Mouse (Mus musculus) spleen, postnatal 14 days (tissue): ENCODE results near the gene Dicer1.
"Not testable (repeated sequence)": the region's sequence is repeated elsewhere in the genome, so short reads cannot be mapped to it uniquely, and the experiment has no call there.

Source experiments
- DNase-seq, 2 experiments: peaks; one replicate each; pipeline ENCODE4 v3.0.0; 2021 to 2022; ENCODE audit warnings: low spot score in 2 of 2

Gene Dicer1

DNA sequence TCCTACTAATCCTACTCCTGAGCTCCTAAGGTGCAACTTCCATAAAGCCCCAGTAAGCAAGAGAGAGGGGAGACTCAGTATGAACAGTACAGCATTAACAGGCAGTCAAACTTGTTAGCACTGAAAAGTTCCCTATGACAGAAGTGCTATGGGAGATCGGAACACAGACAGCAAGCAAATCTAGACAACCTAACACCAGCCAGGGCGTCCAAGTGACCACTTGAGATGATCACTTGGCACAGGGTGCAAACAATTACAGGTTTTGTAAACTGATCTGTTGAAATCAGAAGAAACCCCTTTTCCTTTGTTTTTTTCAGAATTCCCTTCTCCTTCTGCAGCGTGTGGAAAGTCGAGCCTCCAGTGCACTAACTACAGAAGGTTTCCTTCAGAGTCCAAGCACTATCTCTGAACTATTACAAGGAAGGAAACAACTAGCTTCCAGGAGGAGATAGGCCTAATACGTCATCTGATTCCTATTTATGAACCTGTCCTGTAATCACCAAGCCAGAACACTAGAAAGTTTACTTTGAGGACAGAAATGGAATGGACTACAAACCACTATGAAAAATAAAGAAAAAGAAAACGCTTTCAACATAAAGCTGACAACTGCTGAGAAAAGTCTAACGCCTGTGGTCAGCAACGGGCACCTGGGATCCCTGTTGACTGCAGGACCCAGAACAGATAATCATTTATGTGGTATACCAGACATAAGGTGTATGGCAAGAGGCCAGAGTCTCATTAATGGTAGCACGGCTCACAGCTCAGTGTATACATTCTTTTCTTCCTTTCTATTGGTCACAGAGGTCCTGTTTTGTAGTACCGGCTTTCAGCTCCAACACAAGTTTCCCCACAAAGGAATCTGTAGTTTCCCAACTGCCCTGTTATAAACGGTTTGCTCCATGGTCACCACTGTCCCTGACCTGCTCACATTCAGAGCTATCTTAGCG lies 10.6 kb downstream of the Dicer1 start:
- no peak for DNase-seq

DNA sequence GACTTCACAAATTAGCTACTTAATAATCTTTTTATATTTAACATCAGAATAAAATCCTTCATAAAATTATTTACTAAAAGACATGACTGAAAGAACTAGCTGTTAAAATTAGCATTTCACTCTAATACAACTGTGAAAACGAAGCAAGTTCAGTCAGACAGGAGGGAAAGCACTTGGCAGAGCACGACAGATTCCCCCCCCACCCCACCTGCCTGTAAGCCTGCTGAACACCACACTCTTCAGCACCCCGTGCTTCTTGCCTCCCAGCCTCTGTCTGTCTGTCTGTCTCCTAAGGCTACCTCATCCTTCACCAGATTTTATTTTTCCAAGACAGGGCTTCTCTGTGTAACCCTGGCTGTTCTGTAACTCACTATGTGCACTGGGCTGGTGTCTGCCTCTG lies 12.8 kb downstream of the Dicer1 start:
- no peak for DNase-seq

DNA sequence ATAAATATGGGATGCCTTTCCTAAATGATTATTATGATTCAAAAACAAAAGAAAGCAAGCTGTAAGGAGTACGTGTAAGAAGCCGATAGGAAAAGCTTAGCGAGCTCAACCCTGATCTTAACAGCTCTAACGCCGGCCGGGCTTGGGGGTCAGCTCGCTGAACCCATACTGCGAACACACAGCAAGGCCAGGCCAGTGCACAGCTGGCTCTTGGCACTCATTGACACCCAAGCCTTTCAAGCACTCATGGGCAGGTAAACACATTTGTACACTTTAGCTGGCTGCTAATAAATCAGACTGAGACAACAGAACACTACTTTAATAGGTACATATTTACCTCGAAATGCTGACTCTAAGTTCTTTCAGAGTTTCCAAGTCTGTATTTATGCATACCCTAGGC lies 13.3 kb downstream of the Dicer1 start:
- no peak for DNase-seq

DNA sequence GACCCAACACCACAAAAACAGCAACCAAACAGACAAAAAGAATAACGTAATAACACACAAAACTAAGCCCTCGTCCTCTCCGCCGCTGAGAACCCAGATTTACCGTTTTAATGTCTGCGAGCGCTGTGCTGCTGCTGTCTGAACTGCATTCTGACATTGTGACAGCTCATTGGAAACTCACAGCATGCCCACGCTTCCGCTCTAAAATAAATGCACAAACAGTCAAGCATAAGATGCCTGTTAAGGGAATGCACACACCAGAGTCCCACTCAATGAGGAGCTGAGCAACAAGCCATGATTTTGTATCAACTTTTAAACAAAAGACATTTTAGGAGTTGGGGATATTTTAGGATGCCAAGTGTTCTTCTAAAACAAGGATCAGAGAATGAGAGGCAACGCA lies 14.1 kb downstream of the Dicer1 start:
- no peak for DNase-seq

DNA sequence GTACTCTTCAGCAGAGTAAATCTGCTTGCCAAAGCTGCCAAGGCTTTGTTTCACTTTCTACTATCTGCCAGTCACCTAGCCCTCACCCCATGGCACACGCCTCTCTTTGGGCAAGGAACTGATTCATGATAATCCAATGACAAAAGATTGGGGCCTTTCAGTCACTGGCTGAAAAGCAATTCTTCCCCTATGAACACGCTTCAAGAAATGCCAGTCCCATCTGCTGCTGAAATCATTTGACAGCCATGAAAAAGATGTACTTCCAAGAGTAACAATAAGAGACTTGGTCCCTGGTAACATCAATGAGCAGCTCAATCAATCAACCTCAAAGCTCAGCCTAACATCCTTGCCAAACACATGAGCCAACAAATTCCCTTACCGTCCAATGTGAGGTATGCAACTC lies 15.8 kb downstream of the Dicer1 start:
- no peak for DNase-seq

DNA sequence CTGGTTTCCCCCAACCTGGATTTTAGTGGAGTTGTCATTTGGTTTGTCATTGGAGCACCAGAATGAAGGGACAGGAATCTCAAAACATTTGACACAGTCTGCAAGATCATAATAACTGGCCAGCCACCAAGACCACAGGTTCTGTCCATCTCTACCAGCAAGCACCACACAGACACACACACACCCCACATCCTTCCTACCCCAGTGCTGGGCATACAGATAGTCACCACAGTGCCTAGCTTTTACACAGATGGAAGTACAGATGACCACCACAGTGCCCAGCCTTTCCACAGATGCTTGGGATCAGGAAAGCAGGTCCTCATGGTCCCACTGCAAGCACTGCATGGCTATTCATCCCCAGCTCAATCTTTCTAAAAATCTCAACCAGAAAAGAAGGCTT lies 18.6 kb downstream of the Dicer1 start:
- no peak for DNase-seq

DNA sequence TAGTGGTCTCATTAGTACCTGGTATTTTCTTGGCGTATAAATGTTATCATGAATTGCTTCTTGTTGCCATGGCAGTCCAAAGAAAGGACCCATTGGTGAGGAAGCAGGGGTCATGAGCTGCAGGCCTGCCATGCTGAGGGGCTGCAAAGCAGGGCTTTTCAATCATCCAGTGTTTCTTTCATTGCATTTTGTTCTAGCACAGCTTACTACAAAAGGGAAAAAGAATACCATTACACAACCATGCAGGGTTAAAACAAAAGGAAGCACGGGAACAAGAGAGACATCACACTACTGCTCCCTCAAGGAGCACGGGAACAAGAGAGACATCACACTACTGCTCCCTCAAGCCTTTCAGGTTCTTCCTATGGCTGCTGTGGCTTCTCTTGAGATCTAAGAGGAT lies 20.0 kb downstream of the Dicer1 start:
- DNase-seq, result no peak

DNA sequence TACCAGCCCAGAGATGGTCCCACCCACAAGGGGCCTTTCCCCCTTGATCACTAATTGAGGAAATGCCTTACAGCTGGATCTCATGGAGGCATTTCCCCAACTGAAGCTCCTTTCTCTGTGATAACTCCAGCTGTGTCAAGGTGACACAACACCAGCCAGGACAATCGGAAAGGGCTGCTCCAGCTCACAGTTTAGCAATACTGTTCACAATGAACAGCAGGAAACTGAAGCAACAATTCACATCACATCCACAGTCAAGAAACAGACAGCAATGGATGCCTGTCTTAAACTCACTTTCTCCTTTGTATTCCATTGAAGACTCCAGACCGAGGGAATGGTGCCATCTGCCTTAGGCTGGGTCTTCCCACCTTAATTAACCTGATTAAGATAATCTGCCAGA lies 25.3 kb downstream of the Dicer1 start:
- DNase-seq, result not testable (repeated sequence)

DNA sequence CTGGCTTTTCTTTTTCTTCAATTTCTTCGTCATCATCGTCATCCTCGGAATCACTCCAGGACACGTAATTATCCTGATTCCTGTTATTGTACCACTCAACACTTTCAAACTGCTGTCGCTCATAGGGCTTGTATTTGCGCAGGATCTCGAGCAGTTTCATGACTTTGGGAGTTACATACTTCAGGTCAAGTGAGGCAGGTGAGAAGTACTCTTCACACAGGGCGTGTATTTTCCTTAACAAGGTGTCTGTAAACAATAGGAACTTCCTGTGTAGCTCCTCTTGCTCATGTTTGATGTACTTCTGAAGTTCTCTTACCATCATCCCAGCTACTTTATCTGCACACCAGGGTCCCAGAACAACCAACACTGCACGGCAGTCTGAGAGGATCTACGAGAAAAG lies 29.7 kb downstream of the Dicer1 start:
- no peak for DNase-seq

DNA sequence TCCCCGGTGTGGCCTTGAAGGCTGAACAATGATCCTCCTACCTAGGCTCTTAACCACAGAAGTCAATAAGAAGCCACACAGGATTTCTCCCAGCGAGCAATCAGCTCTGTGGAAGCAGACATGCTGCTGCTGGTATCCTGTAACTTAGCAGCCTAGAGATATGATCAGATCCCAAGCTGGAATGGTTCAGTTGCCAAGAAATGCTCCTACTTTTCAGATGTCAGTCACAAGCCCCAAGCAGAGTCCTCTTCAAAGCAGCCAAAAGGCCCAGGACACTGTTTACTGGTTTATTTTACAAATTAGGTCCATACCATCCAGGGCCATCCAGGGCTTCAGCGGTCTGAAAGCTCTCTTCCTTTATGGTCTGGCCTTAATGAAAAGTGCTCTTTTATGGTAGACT lies 30.7 kb downstream of the Dicer1 start:
- no peak for DNase-seq

DNA sequence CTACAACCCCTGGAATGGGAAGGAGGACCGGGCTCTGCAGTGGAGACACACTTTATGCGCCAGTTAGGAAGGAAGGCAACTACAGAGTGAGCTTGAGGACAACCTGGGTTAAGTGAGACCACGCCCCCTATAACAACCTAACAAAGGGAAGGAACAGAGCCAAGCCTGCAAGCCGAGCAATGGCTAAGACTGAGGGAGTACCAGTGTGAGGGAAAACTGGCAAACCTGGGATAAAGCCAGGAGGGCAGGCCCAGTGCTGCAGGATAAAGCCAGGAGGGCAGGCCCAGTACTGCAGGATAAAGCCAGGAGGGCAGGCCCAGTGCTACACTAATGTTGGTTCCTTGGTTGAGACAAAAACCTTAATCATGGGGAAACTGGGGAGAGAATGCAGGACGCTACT lies 32.8 kb downstream of the Dicer1 start:
- no peak for DNase-seq

DNA sequence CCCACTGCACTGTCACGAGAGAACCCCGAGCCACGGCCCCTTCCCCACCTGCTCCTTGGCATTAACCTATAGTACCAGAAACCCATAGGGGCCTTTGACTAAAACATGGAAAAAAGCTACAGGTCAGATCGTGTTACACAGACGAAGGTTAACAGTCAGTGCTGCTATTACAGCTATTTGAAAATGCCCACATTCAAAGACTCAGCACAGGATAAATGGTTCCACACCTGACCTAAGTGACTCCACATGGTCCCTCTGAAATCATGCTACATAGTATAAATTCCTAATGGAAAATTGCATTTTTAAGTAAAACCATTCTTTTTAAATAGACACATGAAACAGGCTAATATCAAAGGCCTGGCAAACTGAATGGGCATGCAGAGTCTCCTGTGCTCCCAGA lies 35.3 kb downstream of the Dicer1 start:
- no peak for DNase-seq

DNA sequence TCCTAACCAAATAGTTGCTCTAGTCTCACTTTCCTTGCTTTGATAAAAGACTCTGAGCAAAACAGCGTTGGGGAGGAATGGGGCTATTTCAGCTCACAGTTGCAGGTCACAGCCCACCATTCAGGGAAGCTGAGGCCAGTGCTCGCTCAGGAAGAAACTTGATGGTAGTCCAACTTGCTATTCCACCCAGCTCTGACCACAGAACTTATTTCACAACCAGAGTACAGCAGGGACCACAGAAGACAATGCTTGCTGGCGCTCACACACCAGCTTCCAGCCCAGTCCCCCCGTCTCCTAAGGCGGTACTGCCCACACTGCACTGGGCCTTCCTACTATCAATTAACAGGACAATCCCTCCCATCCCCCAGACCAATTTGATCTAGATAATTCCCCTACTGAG lies 36.3 kb downstream of the Dicer1 start:
- no peak for DNase-seq

DNA sequence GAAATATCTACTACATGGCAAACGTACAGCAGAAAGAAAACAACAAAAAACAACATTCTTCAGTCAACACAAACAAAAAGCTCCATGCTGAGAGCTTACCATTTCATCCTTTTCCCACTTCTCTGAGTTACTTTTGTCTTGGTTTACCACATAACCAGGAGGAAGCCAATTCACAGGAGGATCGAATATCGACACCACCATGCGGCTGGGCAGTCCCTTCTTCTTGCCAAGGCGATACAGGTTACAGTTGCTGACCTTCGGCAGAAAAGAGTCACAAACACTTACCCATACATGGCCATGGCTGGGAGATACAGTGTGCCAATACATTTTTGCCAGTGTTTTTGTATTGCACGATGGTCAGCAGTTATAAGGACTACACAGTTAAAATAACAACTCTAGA lies 51.5 kb downstream of the Dicer1 start:
- DNase-seq, result no peak

DNA sequence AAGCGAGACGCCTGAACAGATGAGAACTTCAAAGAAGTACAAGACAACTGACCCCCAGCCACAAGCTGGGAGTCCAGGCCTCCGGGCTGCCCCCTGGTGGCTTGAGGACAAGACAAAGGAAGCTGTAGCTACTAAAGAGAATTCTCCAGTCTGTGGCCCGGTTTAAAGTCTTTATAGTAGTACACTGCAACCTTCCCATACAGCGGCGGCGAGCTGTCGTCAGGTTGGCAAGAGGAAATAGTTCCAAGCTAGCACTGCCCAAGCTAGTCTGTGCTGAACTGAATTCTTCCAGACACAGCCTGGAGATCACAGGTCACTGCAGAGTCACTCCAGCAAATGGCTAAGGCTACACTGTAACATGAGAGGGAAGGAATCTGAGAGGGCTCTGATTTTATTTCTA lies 52.0 kb downstream of the Dicer1 start:
- no peak for DNase-seq

DNA sequence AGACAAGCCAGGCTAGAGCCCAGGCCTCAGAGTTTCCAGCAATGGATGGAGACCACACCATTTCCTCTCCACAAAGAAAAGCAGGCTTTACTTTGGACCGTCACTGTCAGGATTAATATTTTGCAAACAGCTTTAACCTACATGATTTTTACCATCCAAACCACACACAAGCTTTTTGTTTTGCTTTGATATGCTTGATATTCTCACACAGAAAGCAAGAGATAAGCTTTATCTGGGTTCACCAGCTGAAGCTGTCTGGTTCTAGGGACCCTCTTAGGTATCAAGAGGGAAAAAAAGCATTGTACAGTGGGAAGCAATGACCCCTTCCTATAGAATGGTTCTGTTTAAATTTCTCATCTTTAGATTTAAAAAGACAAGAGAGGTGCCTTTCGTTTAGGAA lies 56.2 kb downstream of the Dicer1 start:
- DNase-seq, result no peak

DNA sequence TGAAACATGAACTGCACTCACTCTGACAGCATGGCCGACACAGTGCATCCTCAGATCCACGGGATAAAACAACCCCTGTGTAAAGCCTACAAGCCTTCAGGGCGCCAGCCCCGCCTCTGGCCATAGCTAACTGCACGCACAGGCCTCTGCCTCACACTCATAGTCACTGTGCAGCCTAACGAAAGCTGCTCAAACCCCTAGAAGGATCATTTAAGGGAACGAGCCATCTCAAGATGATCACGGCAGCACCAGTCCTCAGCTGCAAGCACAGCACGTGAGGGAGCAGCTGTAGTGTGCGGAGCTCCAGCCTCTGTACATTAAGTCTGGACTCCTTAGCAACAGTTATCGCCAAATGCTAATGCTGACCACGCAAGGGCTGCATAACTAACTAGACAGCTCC lies 58.9 kb downstream of the Dicer1 start:
- no peak for DNase-seq

DNA sequence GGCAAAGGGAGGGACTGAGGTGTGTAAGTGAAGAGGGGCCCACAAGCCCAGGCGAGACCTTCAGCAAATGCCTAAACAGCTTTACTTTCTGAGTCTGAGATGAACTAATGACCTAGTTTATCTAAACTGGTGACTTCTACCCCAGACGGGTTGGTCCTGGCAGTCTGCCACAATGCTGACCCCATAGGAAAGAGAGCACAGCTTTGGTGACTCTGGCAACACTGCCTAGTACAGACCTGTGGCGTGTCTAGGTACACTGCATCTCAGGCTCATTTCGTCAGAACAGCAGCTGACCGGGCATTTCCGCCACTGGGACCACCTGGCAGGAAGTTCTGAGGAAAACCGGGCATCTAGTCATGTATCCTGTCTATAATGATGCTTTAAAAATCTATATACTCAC lies 61.3 kb downstream of the Dicer1 start:
- DNase-seq, result no peak

DNA sequence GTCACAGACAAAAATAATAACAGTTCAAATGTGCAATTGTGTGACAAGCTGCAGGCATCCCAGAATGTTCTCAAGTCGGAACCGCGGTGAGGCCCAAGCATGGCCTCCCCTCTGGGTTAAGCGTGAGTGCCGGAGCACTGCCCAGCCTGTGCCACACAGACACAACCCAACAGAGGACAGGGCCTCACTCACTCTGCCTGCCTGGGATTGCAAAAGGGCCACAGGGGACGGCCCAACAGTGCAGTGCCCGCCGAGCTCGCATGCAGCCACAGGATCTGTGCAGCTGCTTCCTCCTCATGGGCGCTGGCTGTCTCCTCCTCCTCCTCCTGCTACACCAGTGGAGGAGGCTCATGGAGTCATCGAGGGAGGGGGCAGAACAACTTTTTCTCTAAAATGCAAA lies 62.9 kb downstream of the Dicer1 start:
- no peak for DNase-seq

DNA sequence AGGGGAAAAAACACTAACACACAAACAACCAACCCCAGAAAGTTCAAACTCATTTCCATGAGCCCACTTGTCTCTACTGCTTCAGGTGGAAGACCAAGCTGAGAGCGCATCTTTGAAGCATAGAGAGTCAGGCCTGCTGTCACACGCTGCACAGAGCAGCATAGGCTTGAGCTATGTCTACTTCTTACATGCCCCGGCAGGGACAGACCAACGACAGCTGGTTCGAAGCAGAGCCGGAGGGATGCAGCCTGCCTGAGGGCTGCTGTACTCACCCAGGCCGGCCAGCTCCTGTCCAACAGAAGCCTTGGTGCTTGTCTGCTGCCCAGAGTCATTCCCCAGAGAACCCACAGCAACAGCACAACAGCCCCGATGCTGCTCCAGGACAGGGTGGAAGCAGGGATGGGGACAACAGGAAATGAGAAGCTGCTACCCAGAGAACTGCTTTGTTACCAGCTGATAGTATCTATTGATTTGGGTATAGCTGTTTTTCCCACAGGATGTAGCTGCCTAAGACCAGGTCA lies 67.3 kb downstream of the Dicer1 start:
- DNase-seq, result no peak

DNA sequence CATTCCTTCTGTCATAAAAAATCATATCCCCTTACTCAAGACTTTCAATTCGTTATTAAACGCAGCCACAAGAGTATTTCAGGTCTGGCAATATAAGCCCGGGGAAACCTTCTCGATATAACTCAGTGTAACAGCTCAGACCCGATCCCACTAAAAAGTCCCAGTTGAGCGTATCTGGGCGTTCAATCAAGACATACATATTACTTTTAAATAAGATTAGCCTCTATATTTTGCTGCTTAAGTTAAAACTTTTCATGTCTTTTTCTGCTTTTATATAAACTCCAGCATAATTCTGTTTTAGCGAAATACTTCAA lies 72.0 kb downstream of the Dicer1 start:
- no peak for DNase-seq

DNA sequence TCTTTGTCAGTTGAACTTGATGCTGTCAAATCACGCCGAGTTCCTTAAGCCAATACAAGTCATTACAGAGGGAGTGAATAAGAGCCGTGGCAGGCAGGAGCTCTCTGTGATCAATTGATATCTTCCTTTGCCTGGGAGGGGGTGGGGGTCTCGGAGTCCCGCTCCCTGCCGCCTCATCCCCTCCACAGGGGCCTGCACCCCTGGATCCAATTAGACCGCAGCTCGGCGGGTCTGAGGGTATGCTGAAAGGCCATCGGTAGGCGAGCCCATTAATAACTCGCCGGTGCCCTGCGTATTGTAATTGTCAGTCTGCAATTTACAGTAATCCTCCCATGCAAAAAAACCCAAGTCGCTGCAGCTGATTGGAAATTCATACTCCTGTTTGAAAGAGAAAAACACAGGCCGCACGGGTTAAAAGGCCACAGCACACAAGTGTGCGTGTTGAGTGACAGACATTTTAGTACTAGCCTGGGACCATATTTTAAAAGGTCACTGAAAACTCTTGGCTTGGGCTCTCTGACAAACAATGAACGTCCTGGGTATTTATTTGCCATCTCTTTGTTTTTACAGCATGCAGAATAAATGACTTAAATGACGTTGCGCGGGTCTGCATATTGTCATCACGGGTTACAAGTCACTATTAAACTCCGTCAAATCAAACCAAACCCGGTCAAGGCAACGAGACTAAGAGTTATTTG lies 72.5 kb downstream of the Dicer1 start:
- DNase-seq, result no peak

DNA sequence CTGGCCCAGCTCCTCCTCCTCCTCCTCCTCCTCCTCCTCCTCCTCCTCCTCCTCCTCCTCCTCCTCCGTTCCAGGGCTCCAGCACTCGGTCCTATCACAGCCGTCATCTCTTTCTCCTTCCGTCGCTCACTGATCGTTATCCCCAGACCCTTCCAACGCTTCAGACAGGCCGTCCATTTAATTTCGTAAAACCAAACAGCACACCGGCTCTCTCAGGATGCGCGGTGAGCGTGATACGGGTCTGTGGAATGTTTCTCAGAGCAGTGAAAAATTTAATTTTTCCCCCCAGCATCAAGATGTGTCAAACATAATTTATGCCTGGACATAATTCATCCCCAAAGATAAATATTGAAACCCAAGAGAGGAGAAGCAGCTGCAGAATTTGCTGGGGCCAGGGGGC lies 73.3 kb downstream of the Dicer1 start:
- no peak for DNase-seq
